Mouse (Mus musculus): ENCODE results near the gene Klc2. TPM values are rescaled to one million over a fixed set of nuclear protein-coding genes. Genes with fewer than 3 reads are reported as not detected.
A peak's percentile ranks its signal among the peaks of the same experiment; 100 is the strongest.
"Not testable (repeated sequence)": the region's sequence is repeated elsewhere in the genome, so short reads cannot be mapped to it uniquely, and the experiment has no call there.

Gene Klc2
- total RNA-seq, 2 experiments from 2014 or later, result 245 to 251 TPM

- DNase-seq (ENCODE audit: low spot score in 2 of 2), result no peak
- intact Hi-C loops (cut with DNase I), result no loop called here
Observed at GRCm38 (mm10) chr19:5107556-5108270, 10.6 kb downstream of the Klc2 start.

GRCm38 (mm10) chr19:5106731-5107191 is 11.6 kb downstream of the Klc2 start, which contains the start of gene Rab1b:
Gene Rab1b, minus strand, starts transcription at chr19:5107072.
- DNase-seq (ENCODE audit: low spot score in 2 of 2), result peak; percentile 99
- intact Hi-C loops (cut with DNase I), result no loop called here

- DNase-seq (ENCODE audit: low spot score in 2 of 2), result peak in 1 of 2 experiments; percentile 23
- intact Hi-C loops (cut with DNase I), result no loop called here
Observed at GRCm38 (mm10) chr19:5106074-5106473, 12.3 kb downstream of the Klc2 start.

GRCm38 (mm10) chr19:5098363-5099143 is 19.8 kb downstream of the Klc2 start, which contains the start of gene Cnih2:
Gene Cnih2, minus strand, starts transcription at chr19:5098521.
- intact Hi-C loops (cut with DNase I), result loop anchor here (5.0 kb wide), 1 partner anchor 39 kb away; no protein-coding TSS in a partner anchor
- peak; percentile 75 to 81 for DNase-seq (ENCODE audit: low spot score in 2 of 2)

GRCm38 (mm10) chr19:5097521-5098362 is 20.6 kb downstream of the Klc2 start:
- no peak for DNase-seq (ENCODE audit: low spot score in 2 of 2)
- intact Hi-C loops (cut with DNase I), result loop anchor here (5.0 kb wide), 1 partner anchor 40 kb away; no protein-coding TSS in a partner anchor

GRCm38 (mm10) chr19:5095887-5096474 is 22.4 kb downstream of the Klc2 start:
- no peak for DNase-seq (ENCODE audit: low spot score in 2 of 2)
- intact Hi-C loops (cut with DNase I), result loop anchor here (5.0 kb wide), 1 partner anchor 41 kb away; no protein-coding TSS in a partner anchor

- DNase-seq (ENCODE audit: low spot score in 2 of 2), result no peak
- intact Hi-C loops (cut with DNase I), result loop anchor here (1.0 to 5.0 kb wide), 2 partner anchors 42 to 56 kb away; no protein-coding TSS in a partner anchor
Observed at GRCm38 (mm10) chr19:5094746-5095417, 23.5 kb downstream of the Klc2 start.

- DNase-seq (ENCODE audit: low spot score in 2 of 2), result peak; percentile 98 to 99
- intact Hi-C loops (cut with DNase I), result loop anchor here (1.0 kb wide), 1 partner anchor 57 kb away; no protein-coding TSS in a partner anchor
Observed at GRCm38 (mm10) chr19:5094243-5094632, 24.1 kb downstream of the Klc2 start.

GRCm38 (mm10) chr19:5093481-5094242 is 24.7 kb downstream of the Klc2 start:
- DNase-seq (ENCODE audit: low spot score in 2 of 2), result peak in 1 of 2 experiments; percentile 36
- intact Hi-C loops (cut with DNase I), result loop anchor here (1.0 kb wide), 1 partner anchor 58 kb away; no protein-coding TSS in a partner anchor

GRCm38 (mm10) chr19:5092083-5092482 is 26.3 kb downstream of the Klc2 start:
- intact Hi-C loops (cut with DNase I), result no loop called here
- peak in 1 of 2 experiments; percentile 9 for DNase-seq (ENCODE audit: low spot score in 2 of 2)

GRCm38 (mm10) chr19:5089324-5089723 is 29.0 kb downstream of the Klc2 start:
- no peak for DNase-seq (ENCODE audit: low spot score in 2 of 2)
- intact Hi-C loops (cut with DNase I), result no loop called here

- DNase-seq (ENCODE audit: low spot score in 2 of 2), result peak; percentile 95 to 100
- intact Hi-C loops (cut with DNase I), result no loop called here
Observed at GRCm38 (mm10) chr19:5087884-5088728, 30.3 kb downstream of the Klc2 start, which contains the start of gene Yif1a. Gene Yif1a, plus strand, starts transcription at chr19:5088538.

- intact Hi-C loops (cut with DNase I), result not testable (repeated sequence)
- DNase-seq (ENCODE audit: low spot score in 2 of 2), result peak in 1 of 2 experiments; percentile 7
Observed at GRCm38 (mm10) chr19:5086533-5086932, 31.8 kb downstream of the Klc2 start.

GRCm38 (mm10) chr19:5085145-5085863 is 33.1 kb downstream of the Klc2 start, which contains the start of gene Tmem151a:
Gene Tmem151a, minus strand, starts transcription at chr19:5085531.
- intact Hi-C loops (cut with DNase I), result no loop called here

GRCm38 (mm10) chr19:5084834-5085144 is 33.6 kb downstream of the Klc2 start:
- intact Hi-C loops (cut with DNase I), result loop anchor here (5.0 kb wide), 1 partner anchor 37 kb away; no protein-coding TSS in a partner anchor
- peak; percentile 29 to 38 for DNase-seq (ENCODE audit: low spot score in 2 of 2)

More at GRCm38 (mm10) chr19:5085145-5085863, 33.1 kb downstream of the Klc2 start, which contains the start of gene Tmem151a:
- DNase-seq (ENCODE audit: low spot score in 2 of 2), result peak in 1 of 2 experiments; percentile 58
